Mouse (Mus musculus) Patski (cell line): ENCODE data around the gene Srcin1. TPM values are rescaled to one million over a fixed set of nuclear protein-coding genes. Genes with fewer than 3 reads are reported as not detected.

Experiments used
- ATAC-seq: fragments of 100-300 bp; one replicate; pipeline ENCODE4 v1.8.0; 2021
- CTCF ChIA-PET: fragments of 350-600 bp; sonication (Branson Sonifier 250); formaldehyde crosslinking; loops from one replicate; lab custom pipeline; 2022; ENCODE audit warnings: inconsistent platforms; lab: Charles Lee
- POLR2A ChIA-PET: fragments of 350-600 bp; sonication (Branson Sonifier 250); formaldehyde crosslinking; loops from one replicate; lab custom pipeline; 2022; ENCODE audit warnings: antibody characterized with exemption, inconsistent platforms; lab: Charles Lee
- DNase-seq: peaks from one replicate; pipeline ENCODE4 v3.0.0-alpha.2; 2011; ENCODE audit warnings: low read depth, low spot score
- H3K27me3 ChIP-seq: fragments of 371-371 bp; one replicate; pipeline ENCODE4 v1.5.1; 2021
- CTCF ChIP-seq: fragments of 100-300 bp; IDR thresholded peaks from one replicate; pipeline ENCODE4 v1.5.1; 2021
- in situ Hi-C: fragments of 300-500 bp; cut with MboI; formaldehyde crosslinking; loops from 3 replicates; pipeline ENCODE4 v1.11.1; 2018; ENCODE audit warnings: low pct_unique_long_range_greater_than_20kb, mixed read lengths
- polyA plus RNA-seq: library from polyadenylated mRNA; unstranded; gene quantifications from one replicate; pipeline ENCODE4 v1.2.3, GENCODE M21; 2021

Gene Srcin1
- polyA plus RNA-seq = 1.8 TPM

DNA sequence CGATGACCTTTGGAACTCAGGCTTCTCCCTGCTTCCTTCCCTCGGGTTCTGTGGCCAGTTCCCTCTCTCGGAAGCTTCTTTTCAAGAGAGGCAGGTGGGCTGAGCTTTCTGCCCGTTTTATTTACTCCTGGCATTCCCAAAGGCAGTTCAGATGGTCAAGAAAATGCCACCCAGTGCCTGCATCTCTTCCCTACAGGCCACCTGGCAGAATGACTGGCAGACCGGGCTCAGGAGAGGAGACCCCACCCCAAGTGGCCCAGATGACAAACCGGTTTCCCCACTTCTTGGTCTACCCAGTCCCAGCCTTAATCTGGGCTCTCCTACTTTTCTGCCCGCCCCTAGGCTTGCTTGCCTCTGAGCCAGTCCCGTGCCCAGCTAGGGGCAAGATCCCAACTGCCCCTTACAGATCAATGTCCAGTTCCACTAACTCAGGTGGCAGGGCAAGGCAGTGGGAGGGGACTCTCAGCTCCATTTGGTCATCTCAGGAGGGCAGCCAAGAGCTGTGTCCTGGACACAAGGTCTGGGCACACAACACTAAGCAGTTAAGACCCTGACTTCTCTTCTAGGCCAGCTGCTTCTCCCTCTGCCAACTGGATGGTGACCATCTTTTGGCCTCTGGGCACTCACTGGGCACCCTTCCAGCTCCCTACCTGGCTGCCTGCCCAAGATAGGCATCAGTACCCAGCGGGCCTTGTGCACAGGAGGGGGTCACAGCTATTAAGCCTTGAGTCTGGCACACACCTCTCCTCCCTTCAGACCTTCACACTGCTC, at the start of gene Srcin1:
Srcin1 (minus strand) TSS at position 51 of the 771 bp plus-strand sequence.
- H3K27me3 ChIP-seq = peaks cover 17% of the 10 kb centered on the region
- DNase-seq (peak; percentile 90), ATAC-seq (peak; percentile 49)
- ChIA-PET CTCF (interaction anchor here (0.8 to 1.9 kb wide), 14 partner anchors 9 to 168 kb away, joined by 3 to 17 read pairs (median 4); no protein-coding TSS in a partner anchor), POLR2A (interaction anchor here (0.6 to 1.1 kb wide), 2 partner anchors 44 to 123 kb away, joined by 3 read pairs; no protein-coding TSS in a partner anchor)
- TF ChIP-seq CTCF = no peak
- in situ Hi-C loops = loop anchor here (5.0 kb wide), 1 partner anchor 46 kb away; no protein-coding TSS in a partner anchor

DNA sequence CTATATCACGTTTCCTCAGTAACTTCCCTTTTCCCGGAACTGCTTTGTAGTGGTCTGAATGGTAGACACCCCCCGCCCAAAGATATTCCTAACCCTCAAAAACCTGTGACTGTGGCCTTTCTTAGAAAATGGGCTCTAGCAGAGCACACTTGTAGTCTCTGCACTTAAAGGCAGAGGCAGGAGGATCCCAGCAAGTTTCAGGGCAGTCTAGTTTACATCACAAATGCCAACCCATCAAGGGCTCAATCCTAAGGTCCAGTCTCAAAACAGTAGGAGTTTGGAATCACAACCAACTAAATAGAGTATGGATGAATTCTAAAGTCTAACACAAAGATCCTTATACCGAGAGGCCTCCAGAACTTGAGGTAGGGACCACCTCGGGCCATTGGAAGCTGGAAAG, 49.6 kb upstream of the Srcin1 start:
- ATAC-seq = no peak
- no peak for DNase-seq
- ChIA-PET POLR2A (interaction anchor here (0.6 kb wide), 1 partner anchor 129 kb away, joined by 3 read pairs; no protein-coding TSS in a partner anchor), CTCF (no interaction called here)
- in situ Hi-C loops = no loop called here
- peaks cover 13% of the 10 kb centered on the region for H3K27me3 ChIP-seq
- TF ChIP-seq CTCF = no peak

DNA sequence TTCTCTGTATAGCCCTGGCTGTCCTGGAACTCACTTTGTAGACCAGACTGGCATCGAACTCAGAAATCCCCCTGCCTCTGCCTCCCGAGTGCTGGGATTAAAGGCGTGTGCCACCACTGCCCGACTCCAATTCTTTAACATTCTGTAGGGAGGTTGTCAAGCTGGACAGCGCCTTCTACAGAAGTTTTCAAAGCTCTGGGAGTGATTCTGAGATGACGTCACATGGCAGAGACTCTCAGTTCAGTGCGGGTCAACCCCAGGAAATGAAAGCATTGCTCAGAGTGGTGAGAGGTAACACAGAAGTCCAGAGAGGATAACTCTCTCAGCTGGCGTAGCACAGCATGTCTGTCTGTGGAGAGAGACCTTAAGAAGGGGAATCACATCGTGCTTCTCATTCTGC, 47.2 kb upstream of the Srcin1 start:
- CTCF ChIA-PET = interaction anchor here (1.8 kb wide), 1 partner anchor 91 kb away, joined by 6 read pairs; no protein-coding TSS in a partner anchor
- POLR2A ChIA-PET = no interaction called here
- DNase-seq (no peak), ATAC-seq (no peak)
- in situ Hi-C loops = loop anchor here (5.0 kb wide), 4 partner anchors 46 to 206 kb away; partner anchors contain the start of genes Arhgap23 and Srcin1
- TF ChIP-seq CTCF = no peak
- peaks cover 10% of the 10 kb centered on the region for H3K27me3 ChIP-seq

DNA sequence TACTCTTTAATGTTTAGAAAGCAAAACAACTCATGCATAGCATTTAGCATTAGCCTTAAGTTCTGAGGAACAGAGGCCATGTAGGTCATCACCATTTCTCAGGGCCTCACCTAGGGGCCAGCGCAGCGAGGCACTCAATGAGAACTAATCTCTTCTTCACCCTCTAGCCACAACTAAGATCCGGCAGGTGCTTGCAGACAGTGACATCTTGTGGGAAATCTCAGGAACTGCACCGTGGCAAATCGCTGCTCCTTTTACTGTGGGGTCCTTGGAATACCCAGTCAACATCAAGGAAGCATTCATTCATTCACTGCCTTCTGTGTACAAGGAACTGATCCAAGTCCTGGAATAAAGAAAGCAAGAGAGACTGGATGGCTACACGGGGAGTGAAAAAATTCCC, 46.5 kb upstream of the Srcin1 start:
- DNase-seq (no peak), ATAC-seq (no peak)
- TF ChIP-seq CTCF = peak; percentile 96
- peaks cover 10% of the 10 kb centered on the region for H3K27me3 ChIP-seq
- CTCF ChIA-PET = interaction anchor here (0.7 to 1.3 kb wide), 5 partner anchors 10 to 187 kb away, joined by 3 read pairs; no protein-coding TSS in a partner anchor
- in situ Hi-C loops = loop anchor here (5.0 kb wide), 4 partner anchors 45 to 205 kb away; partner anchors contain the start of genes Arhgap23 and Srcin1
- POLR2A ChIA-PET = no interaction called here

DNA sequence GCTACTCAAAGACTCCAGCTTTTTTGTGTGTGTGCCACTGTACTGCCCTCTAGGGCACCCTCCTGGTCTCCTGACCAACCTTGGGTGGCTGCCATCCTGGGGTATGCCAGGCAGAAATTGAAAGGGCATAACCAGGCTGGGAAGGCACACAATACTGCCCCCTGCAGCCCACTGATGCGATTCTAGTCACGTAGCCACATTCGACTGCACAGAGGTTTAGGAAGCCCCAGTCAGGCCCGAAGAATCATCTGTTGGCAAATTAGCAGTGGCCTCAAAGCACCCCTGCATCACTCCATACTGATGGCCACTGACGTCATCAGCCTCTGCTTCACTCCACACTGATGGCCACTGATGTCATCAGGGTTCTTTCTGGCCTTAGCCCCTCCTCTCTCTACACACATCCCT, 43.4 kb upstream of the Srcin1 start:
- POLR2A ChIA-PET = no interaction called here
- ATAC-seq (peak; percentile 60), DNase-seq (no peak)
- in situ Hi-C loops = no loop called here
- peaks cover 22% of the 10 kb centered on the region for H3K27me3 ChIP-seq
- CTCF ChIA-PET = interaction anchor here (0.7 to 1.9 kb wide), 9 partner anchors 9 to 129 kb away, joined by 3 to 9 read pairs (median 4); partner anchors contain the start of gene Srcin1
- TF ChIP-seq CTCF = peak; percentile 89

DNA sequence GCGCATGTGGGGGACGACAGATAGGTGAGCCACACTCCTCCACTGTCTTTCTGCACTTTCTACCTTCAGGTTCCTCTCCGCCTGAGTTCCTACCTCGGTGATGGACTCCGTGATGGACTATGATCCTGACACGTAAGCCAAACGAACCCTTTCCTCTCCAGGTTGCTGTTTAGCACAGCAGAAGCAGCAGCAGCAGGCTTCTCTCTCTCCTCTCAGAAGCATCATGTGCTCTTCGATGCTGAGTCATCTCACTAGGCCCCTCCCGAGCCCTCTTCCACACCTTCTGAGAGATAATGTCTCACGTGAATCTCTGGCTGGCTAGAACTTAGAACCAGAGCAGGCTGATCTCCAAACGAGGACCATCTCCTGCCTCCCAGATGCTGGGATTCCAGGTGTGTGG, 42.4 kb upstream of the Srcin1 start:
- ATAC-seq = no peak
- POLR2A ChIA-PET = no interaction called here
- no peak for TF ChIP-seq CTCF
- in situ Hi-C loops = no loop called here
- H3K27me3 ChIP-seq = peaks cover 19% of the 10 kb centered on the region
- no peak for DNase-seq
- CTCF ChIA-PET = interaction anchor here (0.9 to 1.9 kb wide), 5 partner anchors 8 to 87 kb away, joined by 3 to 9 read pairs (median 4); partner anchors contain the start of gene Srcin1

DNA sequence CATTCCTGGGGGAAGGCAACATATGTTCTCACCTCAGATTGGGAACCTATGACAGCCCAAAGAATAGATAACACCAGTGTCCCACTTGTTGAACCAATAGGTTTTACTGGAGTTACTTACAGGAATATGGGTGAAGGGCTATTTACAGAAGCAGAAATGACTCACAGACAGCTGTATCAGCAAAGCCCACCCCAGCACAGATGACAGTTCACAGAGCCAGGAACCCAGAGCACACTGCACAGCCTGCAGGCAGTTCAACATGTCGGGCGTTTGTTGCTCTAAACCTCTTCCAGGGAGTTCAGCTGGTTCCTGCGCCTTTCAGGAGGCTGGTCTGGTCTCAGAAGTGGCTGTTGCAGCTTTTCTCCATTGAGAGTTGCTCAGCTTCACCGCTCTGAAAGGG, 39.3 kb upstream of the Srcin1 start:
- DNase-seq (no peak), ATAC-seq (no peak)
- POLR2A ChIA-PET = interaction anchor here (0.7 kb wide), 1 partner anchor 55 kb away, joined by 3 read pairs; no protein-coding TSS in a partner anchor
- in situ Hi-C loops = no loop called here
- H3K27me3 ChIP-seq = peaks cover 31% of the 10 kb centered on the region
- TF ChIP-seq CTCF = no peak
- CTCF ChIA-PET = interaction anchor here (1.3 kb wide), 1 partner anchor 84 kb away, joined by 4 read pairs; no protein-coding TSS in a partner anchor

DNA sequence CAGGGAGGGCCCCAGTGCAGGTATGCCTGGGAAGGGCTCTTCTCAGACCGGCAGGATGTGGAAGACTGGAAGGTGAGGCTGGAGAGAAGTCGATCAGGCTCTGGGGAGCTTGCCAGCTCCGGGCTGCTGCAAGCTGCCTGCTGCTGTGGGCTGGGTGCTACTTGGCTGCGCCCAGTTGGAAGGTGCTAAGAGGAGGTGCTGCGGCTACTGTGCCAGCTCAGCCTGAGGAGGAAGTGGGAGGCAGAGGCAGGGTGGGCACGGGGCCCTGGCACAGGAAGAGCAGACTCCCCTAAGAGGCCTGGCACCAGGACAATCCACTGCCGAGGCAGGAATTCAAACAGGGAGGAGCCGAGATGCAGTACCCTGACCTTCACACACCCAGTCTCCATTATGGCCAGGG, 35.1 kb upstream of the Srcin1 start:
- peaks cover 43% of the 10 kb centered on the region for H3K27me3 ChIP-seq
- TF ChIP-seq CTCF = no peak
- CTCF ChIA-PET = interaction anchor here (1.6 kb wide), 1 partner anchor 35 kb away, joined by 6 read pairs; the partner anchor contains the start of gene Srcin1
- POLR2A ChIA-PET = no interaction called here
- in situ Hi-C loops = no loop called here
- DNase-seq = no peak
- no peak for ATAC-seq

DNA sequence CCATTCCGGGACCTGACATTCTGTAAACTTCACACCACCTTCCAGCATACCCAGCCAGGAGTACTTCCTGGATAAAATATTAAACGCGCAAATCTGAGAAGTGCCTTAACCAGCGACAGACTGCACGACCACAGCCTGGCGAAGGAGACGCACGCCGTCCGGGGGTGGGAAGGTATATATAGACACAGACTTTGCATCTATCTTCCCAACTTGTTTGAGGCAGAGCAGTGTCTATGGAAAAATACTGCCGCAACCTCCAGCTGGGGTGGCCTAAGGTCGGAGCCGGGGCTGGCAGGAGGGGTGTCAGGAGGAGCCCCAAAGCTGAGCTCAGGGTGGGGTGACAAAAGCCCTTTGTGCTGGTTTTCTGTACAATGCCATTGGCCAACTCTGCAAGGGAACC, 33.8 kb upstream of the Srcin1 start:
- no peak for ATAC-seq
- ChIA-PET CTCF (interaction anchor here (1.1 to 1.5 kb wide), 2 partner anchors 8 to 9 kb away, joined by 3 to 4 read pairs; no protein-coding TSS in a partner anchor), POLR2A (no interaction called here)
- H3K27me3 ChIP-seq = peaks cover 33% of the 10 kb centered on the region
- in situ Hi-C loops = no loop called here
- no peak for DNase-seq
- no peak for TF ChIP-seq CTCF

DNA sequence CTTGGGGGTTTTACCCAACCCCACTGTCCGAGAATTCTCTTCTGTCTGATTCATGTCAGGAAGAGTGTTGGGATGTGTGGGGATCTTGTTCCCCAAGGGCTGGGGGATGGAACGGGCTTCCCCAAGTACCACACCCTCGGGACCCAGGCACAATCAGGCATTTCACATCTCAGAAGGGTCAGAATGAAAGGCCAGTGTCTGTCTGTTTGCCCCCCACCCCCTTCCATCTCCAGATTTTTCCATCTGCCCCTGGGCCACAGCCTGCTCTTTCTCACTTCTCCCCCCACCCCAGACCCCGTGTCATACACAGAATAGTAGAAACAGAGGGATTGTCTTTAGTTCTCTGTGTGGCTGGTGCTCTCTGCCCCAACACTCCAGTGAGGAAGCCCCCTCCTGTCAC, 32.9 kb upstream of the Srcin1 start:
- in situ Hi-C loops = no loop called here
- CTCF ChIA-PET = no interaction called here
- peaks cover 29% of the 10 kb centered on the region for H3K27me3 ChIP-seq
- no peak for TF ChIP-seq CTCF
- POLR2A ChIA-PET = no interaction called here
- no peak for ATAC-seq
- no peak for DNase-seq
